Mouse (Mus musculus) E14TG2a.4 (cell line): ENCODE measurements around the gene Hook2.

Experiments
- CTCF ChIP-seq: conservative IDR thresholded peaks from 2 replicates; pipeline ENCODE4 v1.5.1; 2014; ENCODE audit warnings: low read length
- POU5F1 ChIP-seq: IDR thresholded peaks from 2 replicates; pipeline ENCODE4 v1.6.1; 2014; ENCODE audit warnings: low read length, borderline replicate concordance

DNA sequence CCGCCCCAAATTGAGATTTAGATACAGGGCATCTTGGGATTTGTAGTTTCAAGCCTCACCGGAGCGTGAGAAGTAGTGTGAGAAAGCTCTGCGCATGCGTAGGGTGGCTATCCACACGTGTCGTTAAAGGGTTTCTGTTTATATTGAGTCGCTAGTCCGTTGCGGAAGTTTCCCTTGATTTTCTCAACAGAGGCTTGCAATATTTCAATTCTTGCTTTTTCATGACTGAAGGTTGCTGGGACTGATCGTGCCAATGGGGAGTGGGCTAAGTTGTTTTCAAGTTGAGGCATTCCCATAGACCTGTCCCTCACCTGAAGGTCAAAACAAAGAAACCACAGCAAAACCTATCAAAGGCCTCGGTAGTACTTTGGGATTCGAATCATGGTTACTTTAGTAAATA, 44.4 kb downstream of the Hook2 start:
- TF ChIP-seq POU5F1: no peak
- no peak for TF ChIP-seq CTCF
